Mouse (Mus musculus) CH12.LX (cell line): ENCODE results near the gene Slc7a6. TPM values are rescaled to one million over a fixed set of nuclear protein-coding genes. Genes with fewer than 3 reads are reported as not detected.

Experiments used
- DNase-seq: peaks from one replicate; pipeline ENCODE4 v3.0.0-alpha.2; 2013; ENCODE audit errors: extremely low read depth
- H3K27ac ChIP-seq: 2 replicates; pipeline ENCODE4 v1.5.1; 2012; ENCODE audit warnings: low read depth, mild to moderate bottlenecking, control low read depth, moderate library complexity; ENCODE audit not compliant: insufficient read depth
- H3K27me3 ChIP-seq: replicated peaks from 2 replicates; pipeline ENCODE3; 2012; ENCODE audit warnings: inconsistent platforms
- H3K36me3 ChIP-seq, 2 experiments: replicated peaks in 1 of 2; 2 replicates each; pipeline versions ENCODE3 to v1.6.1; 2012; ENCODE audit warnings: inconsistent platforms in 1 of 2, low read length in 1 of 2, mild to moderate bottlenecking in 1 of 2, mixed read lengths in 1 of 2, moderate library complexity in 1 of 2; ENCODE audit not compliant: control insufficient read depth in 1 of 2, insufficient read depth in 1 of 2
- H3K4me1 ChIP-seq, 2 experiments: 2 replicates each; pipeline ENCODE4 v1.6.1; 2012; ENCODE audit warnings: inconsistent platforms in 1 of 2, moderate library complexity in 1 of 2; ENCODE audit not compliant: insufficient read depth in 2 of 2, control insufficient read depth in 1 of 2
- H3K4me2 ChIP-seq: 2 replicates; pipeline ENCODE4 v1.6.1; 2012; ENCODE audit warnings: low read depth, mild to moderate bottlenecking, control low read depth; ENCODE audit not compliant: poor library complexity, insufficient read depth, severe bottlenecking
- H3K4me3 ChIP-seq, 3 experiments: fragments of 150-350 bp in 1 of 3; sonication (generic) in 1 of 3; replicated peaks in 1 of 3; 2 replicates each; pipeline versions ENCODE3 to v1.5.1; 2011 to 2012; ENCODE audit warnings: low read depth in 2 of 3, low read length in 2 of 3, mild to moderate bottlenecking in 2 of 3, moderate library complexity in 2 of 3, control low read depth in 1 of 3, improper control_type of control experiment in 1 of 3, inconsistent platforms in 1 of 3, mixed read lengths in 1 of 3; ENCODE audit not compliant: poor library complexity in 1 of 3
- H3K79me2 ChIP-seq: replicated peaks from 2 replicates; pipeline ENCODE4 v1.6.1; 2012; ENCODE audit warnings: mild to moderate bottlenecking, moderate library complexity; ENCODE audit not compliant: control insufficient read depth, poor library complexity, insufficient read depth, severe bottlenecking; ENCODE audit errors: extremely low read depth
- H3K9ac ChIP-seq: 2 replicates; pipeline ENCODE4 v1.6.1; 2012; ENCODE audit warnings: low read depth, mild to moderate bottlenecking, control low read depth, moderate library complexity; ENCODE audit not compliant: insufficient read depth
- H3K9me3 ChIP-seq: replicated peaks from 2 replicates; pipeline ENCODE3; 2012; ENCODE audit warnings: low read length, inconsistent platforms, mixed read lengths
- BHLHE40 ChIP-seq: IDR thresholded peaks from 2 replicates; pipeline ENCODE4 v1.6.1; 2011; ENCODE audit warnings: mild to moderate bottlenecking, low read depth, low read length, improper control_type of control experiment
- CHD1 ChIP-seq: IDR thresholded peaks from 2 replicates; pipeline ENCODE4 v1.6.1; 2012; ENCODE audit warnings: low read depth, low read length, improper control_type of control experiment, inconsistent platforms
- CHD2 ChIP-seq: IDR thresholded peaks from 2 replicates; pipeline ENCODE4 v1.6.1; 2011; ENCODE audit warnings: low read length, improper control_type of control experiment
- CTCF ChIP-seq, 2 experiments: IDR thresholded peaks in 1 of 2; conservative IDR thresholded peaks in 1 of 2; 2 replicates each; pipeline ENCODE4 v1.5.1; 2011 to 2012; ENCODE audit warnings: low read depth in 2 of 2, low read length in 2 of 2, improper control_type of control experiment in 1 of 2, inconsistent platforms in 1 of 2, mild to moderate bottlenecking in 1 of 2, moderate library complexity in 1 of 2
- ETS1 ChIP-seq: conservative IDR thresholded peaks from 2 replicates; pipeline ENCODE4 v1.6.1; 2012; ENCODE audit warnings: low read depth, mild to moderate bottlenecking, inconsistent platforms, low read length, improper control_type of control experiment, moderate library complexity
- GABPA ChIP-seq: IDR thresholded peaks from 2 replicates; pipeline ENCODE4 v1.6.1; 2012; ENCODE audit warnings: low read depth, low read length, improper control_type of control experiment, inconsistent platforms; ENCODE audit not compliant: insufficient replicate concordance
- HCFC1 ChIP-seq: IDR thresholded peaks from 2 replicates; pipeline ENCODE4 v1.6.1; 2012; ENCODE audit warnings: low read depth, mild to moderate bottlenecking, inconsistent platforms, low read length, improper control_type of control experiment
- IRF4 ChIP-seq: IDR thresholded peaks from 2 replicates; pipeline ENCODE4 v1.6.1; 2014; ENCODE audit warnings: low read depth, mild to moderate bottlenecking, inconsistent platforms, low read length, improper control_type of control experiment
- JUND ChIP-seq: conservative IDR thresholded peaks from 2 replicates; pipeline ENCODE4 v1.6.1; 2011; ENCODE audit warnings: low read depth, low read length, improper control_type of control experiment
- KAT2A ChIP-seq: IDR thresholded peaks from 2 replicates; pipeline ENCODE4 v1.6.1; 2012; ENCODE audit warnings: low read length, improper control_type of control experiment, inconsistent platforms; ENCODE audit not compliant: insufficient replicate concordance
- MAX ChIP-seq: IDR thresholded peaks from 2 replicates; pipeline ENCODE4 v1.6.1; 2011; ENCODE audit warnings: low read length, improper control_type of control experiment
- MEF2A ChIP-seq: IDR thresholded peaks from 2 replicates; pipeline ENCODE4 v1.6.1; 2014; ENCODE audit warnings: low read depth, mild to moderate bottlenecking, inconsistent platforms, low read length, improper control_type of control experiment, borderline replicate concordance
- NELFE ChIP-seq: IDR thresholded peaks from 2 replicates; pipeline ENCODE4 v1.6.1; 2011; ENCODE audit warnings: low read depth, low read length, improper control_type of control experiment
- NRF1 ChIP-seq: IDR thresholded peaks from 2 replicates; pipeline ENCODE4 v1.6.1; 2014; ENCODE audit warnings: low read depth, mild to moderate bottlenecking, inconsistent platforms, low read length, improper control_type of control experiment, moderate library complexity
- PAX5 ChIP-seq: IDR thresholded peaks from 2 replicates; pipeline ENCODE4 v1.6.1; 2012; ENCODE audit warnings: low read length, inconsistent platforms, mixed read lengths
- POLR2AphosphoS2 ChIP-seq: IDR thresholded peaks from 2 replicates; pipeline ENCODE4 v1.6.1; 2011; ENCODE audit warnings: low read depth, low read length, improper control_type of control experiment
- RCOR1 ChIP-seq: conservative IDR thresholded peaks from 2 replicates; pipeline ENCODE4 v1.6.1; 2012; ENCODE audit warnings: low read depth, mild to moderate bottlenecking, inconsistent platforms, low read length, improper control_type of control experiment
- SIN3A ChIP-seq: IDR thresholded peaks from 2 replicates; pipeline ENCODE4 v1.6.1; 2012; ENCODE audit warnings: low read length, improper control_type of control experiment, inconsistent platforms
- SMC3 ChIP-seq: IDR thresholded peaks from 2 replicates; pipeline ENCODE4 v1.6.1; 2011; ENCODE audit warnings: low read depth, low read length, improper control_type of control experiment
- USF2 ChIP-seq: conservative IDR thresholded peaks from 2 replicates; pipeline ENCODE4 v1.6.1; 2011; ENCODE audit warnings: low read depth, low read length, improper control_type of control experiment
- ZNF384 ChIP-seq: IDR thresholded peaks from 2 replicates; pipeline ENCODE4 v1.6.1; 2012; ENCODE audit warnings: low read depth, low read length, improper control_type of control experiment, inconsistent platforms
- dilution Hi-C: fragments of 300-500 bp; cut with MboI; formaldehyde crosslinking; loops from 2 replicates; pipeline ENCODE4 v1.14.3; 2020; ENCODE audit warnings: low sequenced_read_pairs; ENCODE audit not compliant: extremely low pct_unique_long_range_greater_than_20kb, extremely low pct_ligation_motif_present
- in situ Hi-C: fragments of 300-500 bp; cut with MboI; formaldehyde crosslinking; loops from 3 replicates; pipeline ENCODE4 v1.14.3; 2019; ENCODE audit warnings: low sequenced_read_pairs, low pct_ligation_motif_present, low pct_unique_long_range_greater_than_20kb, mixed read lengths
- polyA plus RNA-seq: library from polyadenylated mRNA; unstranded; fragments of >175 nt; gene quantifications from 2 replicates; pipeline ENCODE4 v1.2.1, GENCODE M21; 2012; ENCODE audit warnings: low read depth; ENCODE audit not compliant: insufficient read length
- total RNA-seq, 2 experiments: library from RNA; depleted of rRNA; stranded (reverse); fragments of 300-350 nt in 1 of 2; fragments of >200 nt in 1 of 2; gene quantifications; 2 replicates each; pipeline ENCODE4 v1.2.3; 2012 to 2014

The Slc7a6 gene
- total and polyA plus RNA-seq, 3 experiments = 24.2 to 61.8 (median 32.6) TPM

GRCm38 (mm10) chr8:106159876-106160275 is 8.8 kb upstream of the Slc7a6 start:
- no peak for DNase-seq
- H3K4me2 ChIP-seq = no peak overlapping the region
- 0 out of 4 replicates have a peak, but pooled peaks cover 0 to under 1% of the 10 kb centered on the region in 2 experiments for H3K4me1 ChIP-seq
- no peak overlapping the region for H3K27ac ChIP-seq
- no peak overlapping the region for H3K9ac ChIP-seq
- dilution Hi-C loops = no loop called here
- H3K27me3 ChIP-seq = no peaks in the 10 kb centered on the region
- peaks cover 31 to 76% of the 10 kb centered on the region in 2 experiments for H3K36me3 ChIP-seq
- no peaks in the 10 kb centered on the region for H3K9me3 ChIP-seq
- TF ChIP-seq PAX5 (no peak), JUND (no peak), ETS1 (no peak), CTCF (conservative IDR thresholded peaks at IDR 0.05 in 1 of 2, IDR thresholded peaks at IDR 0.05 in 1 of 2; ENCODE audit: low read depth in 2 of 2, low read length in 2 of 2) (no peak), SMC3 (no peak), POLR2AphosphoS2 (no peak), NRF1 (no peak), BHLHE40 (no peak), NELFE (no peak), CHD2 (no peak)
- no peaks in the 10 kb centered on the region for H3K79me2 ChIP-seq
- in situ Hi-C loops = no loop called here
- no peak overlapping the region for H3K4me3 ChIP-seq

GRCm38 (mm10) chr8:106163251-106163650 is 5.4 kb upstream of the Slc7a6 start:
- Histone ChIP-seq H3K9ac (no peak overlapping the region), H3K27ac (no peak overlapping the region), H3K9me3 (no peaks in the 10 kb centered on the region), H3K4me3 (no peak overlapping the region), H3K79me2 (no peaks in the 10 kb centered on the region), H3K4me2 (no peak overlapping the region), H3K27me3 (no peaks in the 10 kb centered on the region), H3K4me1 (no peaks in the 10 kb centered on the region), H3K36me3 (peaks cover 28 to 61% of the 10 kb centered on the region in 2 experiments)
- no peak for DNase-seq
- no peak for TF ChIP-seq MEF2A
- TF ChIP-seq KAT2A = no peak
- TF ChIP-seq USF2 = no peak
- TF ChIP-seq CTCF (conservative IDR thresholded peaks at IDR 0.05 in 1 of 2, IDR thresholded peaks at IDR 0.05 in 1 of 2; ENCODE audit: low read depth in 2 of 2, low read length in 2 of 2) = no peak
- TF ChIP-seq RCOR1 = no peak
- TF ChIP-seq BHLHE40 = no peak
- no peak for TF ChIP-seq IRF4
- no peak for TF ChIP-seq JUND
- TF ChIP-seq GABPA = no peak
- TF ChIP-seq CHD1 = no peak
- no peak for TF ChIP-seq PAX5
- TF ChIP-seq HCFC1 = no peak
- no peak for TF ChIP-seq ZNF384
- no peak for TF ChIP-seq MAX
- TF ChIP-seq SIN3A = no peak
- no peak for TF ChIP-seq ETS1
- in situ Hi-C loops = no loop called here
- dilution Hi-C loops = no loop called here
